Mouse (Mus musculus) midbrain, embryonic 15.5 days (tissue): ENCODE results near the gene Fstl4. TPM values are rescaled to one million over a fixed set of nuclear protein-coding genes. Genes with fewer than 3 reads are reported as not detected.

Source experiments
- ATAC-seq: fragments of 200-750 bp; cut with Nextera tagmentation; replicated peaks from 2 replicates; pipeline ENCODE4 v1.8.0; 2017; ENCODE audit warnings: moderate TSS enrichment
- H3K27ac ChIP-seq: fragments of 300-500 bp; sonication (generic); 2 replicates; pipeline ENCODE4 v1.5.1; 2015; ENCODE audit warnings: mild to moderate bottlenecking, inconsistent platforms
- H3K27me3 ChIP-seq: fragments of 300-500 bp; sonication (generic); replicated peaks from 2 replicates; pipeline ENCODE4 v1.6.1; 2015; ENCODE audit warnings: inconsistent platforms
- H3K36me3 ChIP-seq: fragments of 300-500 bp; sonication (generic); replicated peaks from 2 replicates; pipeline ENCODE4 v1.6.1; 2015; ENCODE audit warnings: inconsistent platforms
- H3K4me1 ChIP-seq: fragments of 300-500 bp; sonication (generic); 2 replicates; pipeline ENCODE4 v1.6.1; 2015; ENCODE audit warnings: inconsistent platforms
- H3K4me2 ChIP-seq: fragments of 300-500 bp; sonication (generic); 2 replicates; pipeline ENCODE4 v1.6.1; 2015; ENCODE audit warnings: inconsistent platforms, mild to moderate bottlenecking, moderate library complexity
- H3K4me3 ChIP-seq: fragments of 300-500 bp; sonication (generic); 2 replicates; pipeline ENCODE4 v1.5.1; 2015; ENCODE audit warnings: mild to moderate bottlenecking, inconsistent platforms
- H3K9ac ChIP-seq: fragments of 300-500 bp; sonication (generic); 2 replicates; pipeline ENCODE4 v1.6.1; 2015; ENCODE audit warnings: mild to moderate bottlenecking, inconsistent platforms
- H3K9me3 ChIP-seq: fragments of 300-500 bp; sonication (generic); 2 replicates; pipeline ENCODE4 v1.6.1; 2016; ENCODE audit warnings: inconsistent platforms
- WGBS: fragments of 180-500 bp; shearing (Covaris S2); methylation state at CpG from one replicate; pipeline ENCODE4 v1.1.7; 2015; ENCODE audit warnings: mixed read lengths; 5-methylcytosine and 5-hydroxymethylcytosine counted together
- polyA plus RNA-seq: library from polyadenylated mRNA; unstranded; fragments of >200 nt; fragmentation: Nextera tagmentation; extraction: Ambion mirVana; gene quantifications from 2 replicates; pipeline ENCODE4 v1.2.1, GENCODE M21; 2015

Fstl4 gene
- polyA plus RNA-seq, 1 experiment from 2014 or later, result 11.5 TPM

DNA sequence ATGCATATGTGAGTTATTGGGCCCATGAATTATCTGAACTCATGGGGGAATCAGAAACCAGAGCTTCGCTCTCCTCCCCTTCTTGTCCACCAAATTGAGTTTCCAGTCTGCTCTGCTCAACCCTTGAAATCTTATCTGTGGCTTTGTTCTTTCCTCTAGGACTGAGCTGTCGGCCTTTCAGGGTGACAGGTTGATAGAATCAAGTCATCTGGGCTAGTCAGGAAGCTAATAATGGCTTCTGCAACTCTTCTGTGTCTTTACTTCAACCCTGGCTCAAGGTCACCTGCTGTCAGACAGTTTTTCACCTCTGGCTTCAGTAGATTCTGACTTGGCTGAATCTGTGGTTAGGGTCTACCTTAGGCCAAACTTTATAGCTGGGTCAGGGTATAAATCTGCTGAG, 113.2 kb downstream of the Fstl4 start:
- Histone ChIP-seq H3K27ac (no peak overlapping the region), H3K4me1 (no peaks in the 10 kb centered on the region), H3K9ac (no peak overlapping the region), H3K4me2 (no peak overlapping the region), H3K4me3 (no peak overlapping the region), H3K27me3 (no peaks in the 10 kb centered on the region), H3K36me3 (no peaks in the 10 kb centered on the region), H3K9me3 (no peaks in the 10 kb centered on the region)
- ATAC-seq, result no peak
- 77% methylated on average over 2 of the region's 2 CpGs for WGBS

DNA sequence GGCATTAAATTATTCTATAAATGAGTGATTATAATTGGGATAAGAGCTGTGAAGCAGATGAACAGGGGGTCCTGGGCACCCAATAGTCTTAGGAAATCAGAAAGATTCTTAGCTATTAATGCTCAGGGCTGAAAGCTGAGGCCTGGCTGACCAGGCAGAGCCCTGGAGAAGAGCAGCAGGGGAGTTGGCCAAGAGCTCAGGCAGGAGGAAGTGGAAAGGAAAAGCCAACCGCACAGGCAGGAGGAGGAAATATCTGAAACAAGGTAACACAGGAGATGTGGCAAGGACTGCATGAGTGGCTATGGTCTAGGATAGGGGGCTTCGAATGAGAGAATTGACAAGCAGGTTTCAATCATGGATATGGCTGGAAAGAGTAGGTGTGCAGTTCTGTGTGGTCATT, 115.5 kb downstream of the Fstl4 start:
- no peak for ATAC-seq
- Histone ChIP-seq H3K36me3 (no peaks in the 10 kb centered on the region), H3K27me3 (no peaks in the 10 kb centered on the region), H3K9me3 (no peaks in the 10 kb centered on the region), H3K9ac (no peak overlapping the region), H3K4me1 (no peaks in the 10 kb centered on the region), H3K27ac (no peak overlapping the region), H3K4me2 (no peak overlapping the region), H3K4me3 (no peak overlapping the region)
- 93% methylated on average over 2 of the region's 2 CpGs for WGBS

- whole genome bisulfite sequencing, result 16% methylated on average over 6 of the region's 6 CpGs
- no peak for ATAC-seq
Observed at GRCm38 (mm10) chr11:52886559-52887303, 122.3 kb downstream of the Fstl4 start.

DNA sequence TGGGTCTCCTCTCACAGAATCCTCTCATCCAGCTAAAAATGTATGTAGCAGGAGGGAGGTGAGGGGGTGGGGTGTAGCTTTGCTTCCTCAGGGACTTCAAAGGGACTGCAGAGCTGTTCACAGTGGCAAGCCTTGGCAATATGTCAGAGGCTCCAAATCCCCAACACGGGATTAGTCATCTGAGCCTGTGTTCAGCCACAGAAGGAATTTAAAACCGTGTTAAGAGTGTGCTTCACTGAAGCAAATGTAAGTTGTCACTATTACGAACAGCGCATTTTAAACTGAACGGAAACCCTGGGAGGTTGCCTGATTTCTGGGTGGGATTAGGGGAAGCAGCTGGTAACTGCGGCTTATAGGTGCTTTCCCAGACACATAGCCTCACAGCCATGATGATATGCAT, 123.7 kb downstream of the Fstl4 start:
- Histone ChIP-seq H3K9me3 (no peaks in the 10 kb centered on the region), H3K4me3 (no peak overlapping the region), H3K4me1 (peaks cover 23% of the 10 kb centered on the region), H3K27ac (peak overlapping the region; percentile 34; the same call in 1 of the 2 replicates), H3K27me3 (peaks cover 13% of the 10 kb centered on the region), H3K4me2 (no peak overlapping the region), H3K36me3 (no peaks in the 10 kb centered on the region), H3K9ac (no peak overlapping the region)
- WGBS, result 8% methylated on average over 6 of the region's 6 CpGs
- peak; percentile 62; the same call in 1 of the 2 replicates for ATAC-seq

More at GRCm38 (mm10) chr11:52886559-52887303, 122.3 kb downstream of the Fstl4 start:
- Histone ChIP-seq H3K27ac (no peak overlapping the region), H3K27me3 (peaks cover 13% of the 10 kb centered on the region), H3K4me3 (no peak overlapping the region), H3K9me3 (no peaks in the 10 kb centered on the region), H3K36me3 (no peaks in the 10 kb centered on the region), H3K4me2 (no peak overlapping the region), H3K9ac (no peak overlapping the region), H3K4me1 (peaks cover 23% of the 10 kb centered on the region)

GRCm38 (mm10) chr11:52889527-52889926, 125.1 kb downstream of the Fstl4 start:
- WGBS, result 89% methylated on average over 4 of the region's 4 CpGs
- H3K9me3 ChIP-seq, result no peaks in the 10 kb centered on the region
- peaks cover 23% of the 10 kb centered on the region for H3K4me1 ChIP-seq
- no peak overlapping the region for H3K27ac ChIP-seq
- peaks cover 13% of the 10 kb centered on the region for H3K27me3 ChIP-seq
- no peaks in the 10 kb centered on the region for H3K36me3 ChIP-seq
- no peak overlapping the region for H3K4me2 ChIP-seq
- ATAC-seq, result no peak
- H3K4me3 ChIP-seq, result no peak overlapping the region
- H3K9ac ChIP-seq, result no peak overlapping the region

- 77% methylated on average over 7 of the region's 7 CpGs for WGBS
- H3K9ac ChIP-seq, result no peak overlapping the region
- no peak overlapping the region for H3K4me3 ChIP-seq
- no peak for ATAC-seq
- H3K36me3 ChIP-seq, result no peaks in the 10 kb centered on the region
- H3K27me3 ChIP-seq, result peaks cover 13% of the 10 kb centered on the region
- no peak overlapping the region for H3K4me2 ChIP-seq
- H3K9me3 ChIP-seq, result no peaks in the 10 kb centered on the region
- peaks cover 23% of the 10 kb centered on the region for H3K4me1 ChIP-seq
- no peak overlapping the region for H3K27ac ChIP-seq
Observed at GRCm38 (mm10) chr11:52890156-52890555, 125.7 kb downstream of the Fstl4 start.

DNA sequence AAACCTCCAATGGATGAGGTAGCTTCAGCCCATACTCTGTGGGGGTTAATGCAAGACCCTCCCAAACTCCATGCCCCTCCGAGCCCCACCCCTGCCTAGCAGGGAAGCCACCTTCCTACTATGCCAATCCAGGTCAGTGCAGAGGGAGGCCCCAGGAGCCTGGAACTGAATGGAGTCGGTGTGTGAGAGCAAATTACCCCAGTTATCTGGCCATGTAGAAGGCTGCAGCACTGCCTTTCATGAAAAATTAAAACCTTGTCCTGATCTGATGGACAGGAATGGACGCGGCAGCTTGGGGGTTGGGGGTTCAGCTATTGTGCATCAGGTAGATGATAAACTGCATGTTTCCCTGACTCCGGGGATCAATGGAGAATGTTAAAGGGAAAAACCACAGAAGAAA, 139.7 kb downstream of the Fstl4 start:
- Histone ChIP-seq H3K27me3 (no peaks in the 10 kb centered on the region), H3K27ac (no peak overlapping the region), H3K36me3 (no peaks in the 10 kb centered on the region), H3K4me2 (no peak overlapping the region), H3K4me3 (no peak overlapping the region), H3K9ac (no peak overlapping the region), H3K9me3 (no peaks in the 10 kb centered on the region), H3K4me1 (no peaks in the 10 kb centered on the region; the same call in 1 of the 2 replicates)
- 61% methylated on average over 5 of the region's 5 CpGs for WGBS
- ATAC-seq, result no peak

GRCm38 (mm10) chr11:52910788-52911187, 146.4 kb downstream of the Fstl4 start:
- Histone ChIP-seq H3K27me3 (no peaks in the 10 kb centered on the region), H3K4me1 (peaks cover 9% of the 10 kb centered on the region; the same call in 1 of the 2 replicates), H3K4me3 (no peak overlapping the region), H3K4me2 (no peak overlapping the region), H3K9me3 (no peaks in the 10 kb centered on the region), H3K36me3 (no peaks in the 10 kb centered on the region), H3K9ac (no peak overlapping the region), H3K27ac (no peak overlapping the region)
- 44% methylated on average over 7 of the region's 7 CpGs for WGBS
- no peak for ATAC-seq

DNA sequence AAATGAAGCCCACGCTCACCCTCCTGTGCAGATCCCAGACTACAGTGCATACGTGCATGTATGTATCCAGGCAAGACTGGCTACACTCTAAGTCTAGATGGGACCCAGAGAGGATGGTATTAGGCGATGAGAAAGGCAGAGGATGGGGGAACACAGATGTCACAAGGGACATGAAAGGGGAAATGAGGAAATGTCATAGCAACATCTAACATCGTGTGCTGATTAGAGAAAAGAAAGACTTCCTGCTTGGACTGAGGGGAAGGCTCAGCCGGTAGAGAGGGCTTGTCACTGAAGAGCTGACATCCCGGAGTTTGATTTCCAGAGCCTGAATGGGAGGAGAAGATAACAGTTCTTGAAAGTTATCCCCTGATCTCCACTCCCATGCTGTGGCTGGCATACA, 150.0 kb downstream of the Fstl4 start:
- H3K36me3 ChIP-seq, result no peaks in the 10 kb centered on the region
- H3K4me2 ChIP-seq, result no peak overlapping the region
- no peak for ATAC-seq
- no peaks in the 10 kb centered on the region for H3K9me3 ChIP-seq
- WGBS, result 80% methylated on average over 6 of the region's 6 CpGs
- peaks cover 15% of the 10 kb centered on the region; the same call in 1 of the 2 replicates for H3K4me1 ChIP-seq
- H3K9ac ChIP-seq, result no peak overlapping the region
- no peaks in the 10 kb centered on the region for H3K27me3 ChIP-seq
- no peak overlapping the region for H3K27ac ChIP-seq
- no peak overlapping the region for H3K4me3 ChIP-seq

DNA sequence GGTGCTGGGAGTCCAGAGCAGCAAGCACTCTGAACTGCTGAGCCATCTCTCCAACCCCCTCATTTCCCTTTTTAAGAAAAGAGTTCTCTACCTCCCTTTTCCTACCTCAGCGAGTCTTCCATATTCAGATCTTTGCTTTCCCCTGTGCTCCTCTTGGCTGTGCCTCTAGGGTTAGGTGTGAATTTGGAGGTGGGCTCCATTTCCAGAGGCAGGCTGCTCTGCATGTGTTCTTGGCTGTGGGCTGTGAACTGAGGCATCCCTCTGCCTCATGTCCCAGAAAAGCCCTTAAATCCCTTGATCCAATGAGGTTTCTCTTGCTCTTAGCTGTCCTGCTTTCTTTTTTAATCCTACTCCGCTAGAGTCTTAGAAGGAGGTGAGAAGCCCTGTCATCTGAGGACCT, 151.2 kb downstream of the Fstl4 start:
- Histone ChIP-seq H3K36me3 (no peaks in the 10 kb centered on the region), H3K9ac (no peak overlapping the region), H3K27ac (no peak overlapping the region), H3K4me3 (no peak overlapping the region), H3K4me1 (peaks cover 18% of the 10 kb centered on the region; the same call in 1 of the 2 replicates), H3K9me3 (no peaks in the 10 kb centered on the region), H3K4me2 (no peak overlapping the region), H3K27me3 (no peaks in the 10 kb centered on the region)
- no peak for ATAC-seq
- WGBS, result 92% methylated on average over 2 of the region's 2 CpGs

DNA sequence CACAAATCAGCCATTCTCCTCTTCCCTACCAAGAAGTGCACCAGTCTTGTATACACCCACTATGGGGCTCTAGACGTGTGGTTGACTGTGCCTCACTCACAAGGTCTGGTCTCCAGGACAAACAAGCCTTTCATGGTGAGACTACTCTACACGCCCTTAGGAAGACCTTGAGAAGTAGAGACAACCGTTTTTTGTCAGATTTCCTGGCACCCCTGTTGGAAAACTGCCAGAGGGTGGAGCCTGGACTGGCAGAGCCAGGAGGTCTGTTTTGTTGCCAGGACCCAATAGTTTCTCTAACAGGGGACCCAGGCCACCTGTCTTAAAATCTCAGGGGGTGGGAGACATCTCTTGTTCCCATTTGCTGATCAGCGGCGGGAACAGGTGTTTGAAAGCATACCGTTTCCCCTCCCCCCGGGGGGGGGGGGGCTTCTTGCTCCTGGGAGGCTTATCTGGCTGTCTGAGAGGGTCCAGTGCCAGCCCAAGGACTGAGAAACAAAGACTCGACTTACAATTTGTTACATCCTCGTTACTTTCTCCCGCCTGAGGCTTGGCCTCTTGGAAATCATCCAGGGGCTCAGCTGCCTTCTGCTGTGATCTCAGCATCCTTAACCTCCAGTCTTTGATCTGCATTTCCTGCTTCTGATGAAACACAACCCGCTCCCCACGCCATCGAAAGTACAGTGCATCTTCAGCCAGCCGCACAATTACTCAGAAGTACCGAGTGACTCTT, 155.0 kb downstream of the Fstl4 start:
- peaks cover 13% of the 10 kb centered on the region; the same call in 1 of the 2 replicates for H3K4me1 ChIP-seq
- H3K36me3 ChIP-seq, result no peaks in the 10 kb centered on the region
- peak; percentile 60; the same call in 1 of the 2 replicates for ATAC-seq
- H3K4me3 ChIP-seq, result no peak overlapping the region
- H3K4me2 ChIP-seq, result no peak overlapping the region
- 0 out of 2 replicates have a peak overlapping the region, but pooled peaks have one; percentile 5 for H3K27ac ChIP-seq
- H3K9ac ChIP-seq, result no peak overlapping the region
- no peaks in the 10 kb centered on the region for H3K9me3 ChIP-seq
- 26% methylated on average over 15 of the region's 15 CpGs for WGBS
- H3K27me3 ChIP-seq, result no peaks in the 10 kb centered on the region

DNA sequence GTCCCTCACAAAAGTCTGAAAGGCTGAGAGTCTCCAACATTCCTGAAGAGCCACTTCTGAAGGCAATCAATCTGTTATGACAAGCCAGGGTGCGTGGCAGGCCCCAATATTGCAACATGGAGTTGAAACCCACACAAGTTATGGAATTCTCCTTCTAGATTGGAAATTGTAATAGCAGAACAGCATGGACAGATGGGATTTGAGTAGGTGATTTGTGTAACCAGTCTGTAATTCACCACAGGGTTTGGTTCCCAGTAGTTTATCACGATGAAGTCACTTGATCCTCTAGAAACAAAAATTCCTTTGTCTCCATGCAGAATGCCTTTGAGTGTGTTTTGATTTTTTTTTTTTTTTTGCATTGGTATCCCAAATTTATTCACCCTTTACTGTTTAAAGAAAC, 159.8 kb downstream of the Fstl4 start:
- no peak for ATAC-seq
- H3K4me1 ChIP-seq, result peaks cover 9% of the 10 kb centered on the region; the same call in 1 of the 2 replicates
- WGBS, result 84% methylated on average over 2 of the region's 2 CpGs
- H3K27ac ChIP-seq, result no peak overlapping the region
- no peak overlapping the region for H3K9ac ChIP-seq
- no peaks in the 10 kb centered on the region for H3K36me3 ChIP-seq
- no peaks in the 10 kb centered on the region for H3K9me3 ChIP-seq
- no peak overlapping the region for H3K4me2 ChIP-seq
- no peaks in the 10 kb centered on the region for H3K27me3 ChIP-seq
- H3K4me3 ChIP-seq, result no peak overlapping the region
